Mouse (Mus musculus) olfactory bulb, adult 2 months (tissue): ENCODE measurements around the gene Icmt.

Experiments
- CTCF ChIP-seq: fragments of 200-500 bp; IDR thresholded peaks from 2 replicates; pipeline ENCODE4 v1.5.1; 2012; ENCODE audit warnings: low read depth, mild to moderate bottlenecking, low read length, moderate library complexity; ENCODE audit not compliant: insufficient read depth
- POLR2A ChIP-seq: fragments of 200-500 bp; IDR thresholded peaks from 2 replicates; pipeline ENCODE4 v1.6.1; 2012; ENCODE audit warnings: mild to moderate bottlenecking, low read depth, low read length, moderate library complexity; ENCODE audit not compliant: insufficient read depth

DNA sequence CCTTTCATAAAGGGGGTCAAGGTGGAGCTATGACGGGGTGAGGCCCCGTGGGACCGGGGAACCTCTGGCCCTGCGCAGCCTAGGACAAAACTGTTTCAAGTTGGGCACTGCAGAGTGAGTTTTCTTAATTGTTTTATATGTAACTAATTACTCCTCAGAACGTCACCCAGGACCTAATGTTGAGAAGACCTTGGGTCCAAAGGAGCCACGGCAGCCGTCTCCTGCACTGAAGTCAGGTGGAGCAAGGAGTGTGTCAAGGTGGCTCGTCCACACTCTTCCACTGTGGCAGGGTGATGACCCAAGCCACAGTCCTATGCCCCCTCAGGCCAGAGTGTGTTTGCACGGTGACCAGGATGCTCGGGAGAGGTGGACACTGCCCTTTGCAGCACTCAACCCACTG, 6.1 kb downstream of the Icmt start:
- TF ChIP-seq CTCF (no peak), POLR2A (no peak)
